Mouse (Mus musculus): ENCODE measurements around the gene Rpl41. TPM values are rescaled to one million over a fixed set of nuclear protein-coding genes. Genes with fewer than 3 reads are reported as not detected.

The Rpl41 gene
- polyA plus RNA-seq, 1 experiment = 2,270 TPM

DNA sequence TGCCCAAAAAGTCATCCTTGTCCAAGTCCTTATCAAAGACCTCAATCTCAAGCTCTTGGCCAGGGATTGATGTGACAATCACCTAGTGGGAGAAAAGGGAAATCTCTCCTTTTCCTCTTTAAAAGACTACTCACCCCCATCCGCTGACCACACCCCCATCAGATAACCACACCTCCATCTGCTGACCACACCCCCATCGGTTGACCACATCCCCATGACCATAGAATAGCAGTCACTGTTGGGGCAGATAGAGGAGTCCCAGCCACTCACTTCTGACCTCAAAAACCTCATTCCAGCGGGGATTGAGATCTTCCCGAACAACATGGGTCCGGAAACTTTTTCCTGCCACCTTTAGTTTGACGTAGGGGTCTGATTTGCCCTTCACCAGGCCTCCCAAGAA, 32.4 kb downstream of the Rpl41 start:
- H3K27me3 ChIP-seq (ENCODE audit: control insufficient read depth, insufficient read depth, low read length) = no peaks in the 10 kb centered on the region
- H3K4me3 ChIP-seq (ENCODE audit: extremely low read depth, insufficient read depth, insufficient read length) = no peak overlapping the region
- no peak for DNase-seq (ENCODE audit: low read depth in 1 of 2, low spot score in 2 of 2)
- 63% methylated on average over 6 of the region's 6 CpGs for WGBS
- peaks cover 77% of the 10 kb centered on the region for H3K36me3 ChIP-seq (ENCODE audit: control insufficient read depth, insufficient read depth, low read length)
- H3K27ac ChIP-seq (ENCODE audit: insufficient read depth, low read length) = no peak overlapping the region
- H3K4me1 ChIP-seq (ENCODE audit: control insufficient read depth, insufficient read depth, insufficient read length) = no peaks in the 10 kb centered on the region
- no peak for TF ChIP-seq CTCF (IDR thresholded peaks at IDR 0.05; ENCODE audit: extremely low read depth, insufficient read depth, insufficient read length, insufficient replicate concordance)
- TF ChIP-seq POLR2A (IDR thresholded peaks at IDR 0.05; ENCODE audit: low read depth, low read length) = no peak

DNA sequence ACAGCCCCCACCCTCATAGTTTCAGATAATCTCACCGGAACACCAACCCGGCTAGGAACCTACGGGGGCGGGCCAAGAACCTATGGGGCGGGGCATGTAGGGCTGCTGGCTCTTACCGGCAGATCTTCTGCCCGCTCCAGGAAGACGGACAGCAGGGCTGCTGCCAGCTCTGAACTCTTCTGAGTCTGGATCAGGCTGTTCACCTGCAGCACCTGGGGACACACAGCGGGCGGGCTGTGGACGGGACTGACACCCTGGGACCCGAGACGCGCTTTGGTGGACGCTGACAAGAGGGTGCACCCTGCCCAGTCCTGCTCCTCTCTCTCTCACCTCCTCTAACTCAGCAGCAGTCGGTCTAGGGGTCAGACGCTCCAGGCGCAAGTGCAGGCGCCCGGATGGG, 33.1 kb downstream of the Rpl41 start:
- Histone ChIP-seq H3K4me1 (ENCODE audit: control insufficient read depth, insufficient read depth, insufficient read length) (no peaks in the 10 kb centered on the region), H3K27ac (ENCODE audit: insufficient read depth, low read length) (no peak overlapping the region), H3K27me3 (ENCODE audit: control insufficient read depth, insufficient read depth, low read length) (no peaks in the 10 kb centered on the region), H3K36me3 (ENCODE audit: control insufficient read depth, insufficient read depth, low read length) (peaks cover 78% of the 10 kb centered on the region), H3K4me3 (ENCODE audit: extremely low read depth, insufficient read depth, insufficient read length) (no peak overlapping the region)
- WGBS = 92% methylated on average over 20 of the region's 20 CpGs
- TF ChIP-seq POLR2A (IDR thresholded peaks at IDR 0.05; ENCODE audit: low read depth, low read length) = no peak
- TF ChIP-seq CTCF (IDR thresholded peaks at IDR 0.05; ENCODE audit: extremely low read depth, insufficient read depth, insufficient read length, insufficient replicate concordance) = no peak
- DNase-seq (ENCODE audit: low read depth in 1 of 2, low spot score in 2 of 2) = no peak

DNA sequence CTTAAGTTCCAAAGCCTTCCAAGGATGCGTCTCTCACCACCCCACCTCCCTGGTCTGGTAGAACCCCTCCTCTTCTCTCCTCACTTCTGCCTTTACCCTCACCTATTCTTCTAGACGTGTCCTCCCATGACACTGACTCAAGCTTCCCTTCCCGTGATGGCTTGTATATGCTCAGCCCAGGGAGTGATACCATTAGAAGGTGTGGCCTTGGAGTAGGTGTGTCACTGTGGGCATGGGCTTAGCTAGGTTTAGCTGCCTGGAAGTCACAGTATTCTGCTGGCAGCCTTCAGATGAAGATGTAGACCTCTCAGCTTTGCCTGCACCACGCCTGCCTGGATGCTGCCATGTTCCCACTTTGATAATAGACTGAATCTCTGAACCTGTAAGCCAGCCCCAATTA, 34.1 kb downstream of the Rpl41 start:
- no peak for TF ChIP-seq POLR2A (IDR thresholded peaks at IDR 0.05; ENCODE audit: low read depth, low read length)
- TF ChIP-seq CTCF (IDR thresholded peaks at IDR 0.05; ENCODE audit: extremely low read depth, insufficient read depth, insufficient read length, insufficient replicate concordance) = no peak
- Histone ChIP-seq H3K27ac (ENCODE audit: insufficient read depth, low read length) (no peak overlapping the region), H3K4me1 (ENCODE audit: control insufficient read depth, insufficient read depth, insufficient read length) (no peaks in the 10 kb centered on the region), H3K4me3 (ENCODE audit: extremely low read depth, insufficient read depth, insufficient read length) (no peak overlapping the region), H3K27me3 (ENCODE audit: control insufficient read depth, insufficient read depth, low read length) (no peaks in the 10 kb centered on the region), H3K36me3 (ENCODE audit: control insufficient read depth, insufficient read depth, low read length) (peaks cover 78% of the 10 kb centered on the region)
- WGBS = 88% methylated on average over 4 of the region's 4 CpGs
- no peak for DNase-seq (ENCODE audit: low read depth in 1 of 2, low spot score in 2 of 2)

DNA sequence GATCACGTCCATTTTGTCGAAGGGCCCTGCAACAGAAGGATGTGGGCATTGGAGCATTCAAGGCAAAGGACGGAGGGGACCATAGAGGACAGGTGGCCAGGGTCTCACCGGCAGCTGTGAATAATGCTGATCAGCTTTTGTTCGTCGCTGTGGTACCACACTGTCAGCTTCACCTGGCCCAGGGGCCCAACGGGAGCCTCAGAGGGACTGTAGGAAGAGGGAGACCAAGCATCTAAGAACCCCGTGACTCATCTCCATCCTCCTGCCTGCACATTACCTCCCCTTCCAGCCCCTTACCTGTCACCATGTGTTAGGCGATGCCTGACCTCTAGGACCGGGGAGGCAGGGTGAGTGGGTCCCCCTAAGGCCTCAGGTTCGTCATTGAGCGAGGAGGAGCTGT, 37.3 kb downstream of the Rpl41 start:
- H3K4me3 ChIP-seq (ENCODE audit: extremely low read depth, insufficient read depth, insufficient read length) = no peak overlapping the region
- H3K27me3 ChIP-seq (ENCODE audit: control insufficient read depth, insufficient read depth, low read length) = no peaks in the 10 kb centered on the region
- no peak overlapping the region for H3K27ac ChIP-seq (ENCODE audit: insufficient read depth, low read length)
- TF ChIP-seq CTCF (IDR thresholded peaks at IDR 0.05; ENCODE audit: extremely low read depth, insufficient read depth, insufficient read length, insufficient replicate concordance) (no peak), POLR2A (IDR thresholded peaks at IDR 0.05; ENCODE audit: low read depth, low read length) (no peak)
- WGBS = 95% methylated on average over 12 of the region's 12 CpGs
- DNase-seq (ENCODE audit: low read depth in 1 of 2, low spot score in 2 of 2) = no peak
- peaks cover 55% of the 10 kb centered on the region for H3K36me3 ChIP-seq (ENCODE audit: control insufficient read depth, insufficient read depth, low read length)
- H3K4me1 ChIP-seq (ENCODE audit: control insufficient read depth, insufficient read depth, insufficient read length) = no peaks in the 10 kb centered on the region

DNA sequence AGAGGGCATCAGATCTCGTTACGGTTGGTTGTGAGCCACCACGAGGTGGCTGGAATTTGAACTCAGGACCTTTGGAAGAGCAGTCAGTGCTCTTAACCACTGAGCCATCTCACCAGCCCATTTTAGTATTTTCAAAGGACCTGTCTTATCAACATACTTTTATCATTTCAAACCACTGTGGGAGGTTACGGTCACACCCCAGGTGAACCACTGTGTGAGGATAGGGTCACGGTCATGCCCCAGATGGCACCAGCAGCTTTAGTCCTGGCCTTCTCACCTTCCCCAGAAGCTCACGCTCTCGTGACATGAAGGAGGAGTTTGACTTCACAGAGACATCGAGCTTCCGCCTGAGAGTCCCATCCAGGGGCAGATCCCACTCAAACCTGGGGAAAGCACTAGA, 37.9 kb downstream of the Rpl41 start:
- no peak overlapping the region for H3K27ac ChIP-seq (ENCODE audit: insufficient read depth, low read length)
- TF ChIP-seq POLR2A (IDR thresholded peaks at IDR 0.05; ENCODE audit: low read depth, low read length) (no peak), CTCF (IDR thresholded peaks at IDR 0.05; ENCODE audit: extremely low read depth, insufficient read depth, insufficient read length, insufficient replicate concordance) (no peak)
- 90% methylated on average over 9 of the region's 9 CpGs for whole genome bisulfite sequencing
- H3K36me3 ChIP-seq (ENCODE audit: control insufficient read depth, insufficient read depth, low read length) = peaks cover 50% of the 10 kb centered on the region
- no peak overlapping the region for H3K4me3 ChIP-seq (ENCODE audit: extremely low read depth, insufficient read depth, insufficient read length)
- no peaks in the 10 kb centered on the region for H3K27me3 ChIP-seq (ENCODE audit: control insufficient read depth, insufficient read depth, low read length)
- DNase-seq (ENCODE audit: low read depth in 1 of 2, low spot score in 2 of 2) = no peak
- H3K4me1 ChIP-seq (ENCODE audit: control insufficient read depth, insufficient read depth, insufficient read length) = no peaks in the 10 kb centered on the region

DNA sequence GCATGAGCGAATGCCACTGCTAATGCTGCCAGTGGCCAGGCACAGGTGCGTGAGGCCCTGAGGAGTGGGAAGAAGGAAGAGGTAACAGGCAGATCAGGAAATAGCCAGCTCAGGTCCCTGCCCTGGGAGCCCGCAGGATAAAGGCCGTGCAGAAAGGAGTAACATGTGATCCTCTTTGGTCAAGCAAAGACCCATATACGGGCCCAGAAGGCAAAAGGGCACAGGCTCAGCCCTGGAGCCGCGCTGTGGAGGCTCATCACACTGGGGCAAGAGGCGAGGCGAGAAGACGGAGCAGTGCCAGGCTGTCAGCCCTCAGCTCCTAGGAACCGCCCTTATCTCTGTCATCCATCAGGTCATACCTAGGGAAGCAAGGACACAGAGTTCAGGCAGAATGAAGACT, 38.8 kb downstream of the Rpl41 start:
- Histone ChIP-seq H3K4me1 (ENCODE audit: control insufficient read depth, insufficient read depth, insufficient read length) (no peaks in the 10 kb centered on the region), H3K36me3 (ENCODE audit: control insufficient read depth, insufficient read depth, low read length) (peaks cover 42% of the 10 kb centered on the region), H3K27me3 (ENCODE audit: control insufficient read depth, insufficient read depth, low read length) (no peaks in the 10 kb centered on the region), H3K4me3 (ENCODE audit: extremely low read depth, insufficient read depth, insufficient read length) (no peak overlapping the region), H3K27ac (ENCODE audit: insufficient read depth, low read length) (no peak overlapping the region)
- WGBS = 97% methylated on average over 11 of the region's 11 CpGs
- TF ChIP-seq POLR2A (IDR thresholded peaks at IDR 0.05; ENCODE audit: low read depth, low read length) (no peak), CTCF (IDR thresholded peaks at IDR 0.05; ENCODE audit: extremely low read depth, insufficient read depth, insufficient read length, insufficient replicate concordance) (no peak)
- no peak for DNase-seq (ENCODE audit: low read depth in 1 of 2, low spot score in 2 of 2)

DNA sequence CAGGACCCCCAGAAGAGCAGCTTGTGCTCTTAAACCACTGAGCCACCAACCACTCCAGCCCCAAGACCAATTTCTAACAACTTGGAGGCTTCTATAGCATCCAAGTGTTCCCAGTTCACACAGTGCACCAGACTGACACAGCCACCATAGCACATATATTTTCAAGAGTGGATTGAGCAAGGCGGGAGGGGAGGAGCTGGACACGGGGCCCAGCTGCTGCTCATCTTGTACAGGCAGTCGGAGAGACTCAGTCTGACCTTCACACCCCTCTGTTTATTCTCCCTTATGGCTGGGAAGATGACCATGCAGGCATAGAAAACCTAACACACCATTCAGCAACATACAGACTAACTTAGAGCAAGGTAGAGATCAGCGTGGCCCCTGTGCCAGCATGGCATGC, 39.3 kb downstream of the Rpl41 start:
- Histone ChIP-seq H3K4me3 (ENCODE audit: extremely low read depth, insufficient read depth, insufficient read length) (no peak overlapping the region), H3K4me1 (ENCODE audit: control insufficient read depth, insufficient read depth, insufficient read length) (peaks cover 2% of the 10 kb centered on the region; the same call in 1 of the 2 replicates), H3K27ac (ENCODE audit: insufficient read depth, low read length) (no peak overlapping the region), H3K27me3 (ENCODE audit: control insufficient read depth, insufficient read depth, low read length) (no peaks in the 10 kb centered on the region), H3K36me3 (ENCODE audit: control insufficient read depth, insufficient read depth, low read length) (peaks cover 38% of the 10 kb centered on the region)
- 90% methylated on average over 4 of the region's 4 CpGs for WGBS
- no peak for DNase-seq (ENCODE audit: low read depth in 1 of 2, low spot score in 2 of 2)
- TF ChIP-seq CTCF (IDR thresholded peaks at IDR 0.05; ENCODE audit: extremely low read depth, insufficient read depth, insufficient read length, insufficient replicate concordance) (no peak), POLR2A (IDR thresholded peaks at IDR 0.05; ENCODE audit: low read depth, low read length) (no peak)

All from spleen, adult 2 months (tissue).